Mouse (Mus musculus) common myeloid progenitor, adult 5-6 weeks (primary cell): ENCODE measurements around the gene Il1r1. TPM values are rescaled to one million over a fixed set of nuclear protein-coding genes. Genes with fewer than 3 reads are reported as not detected.
A peak's percentile ranks its signal among the peaks of the same experiment; 100 is the strongest.

Experiments used
- ATAC-seq: replicated peaks from 2 replicates; pipeline ENCODE4 v1.8.0; 2016; ENCODE audit warnings: low read depth, mild to moderate bottlenecking, moderate TSS enrichment, inconsistent platforms; ENCODE audit not compliant: poor library complexity, severe bottlenecking
- total RNA-seq: library from RNA; stranded (forward); fragments of 200-1000, 187-1606 nt; gene quantifications from 2 replicates; pipeline ENCODE4 v1.2.3, GENCODE M21; 2017

Gene Il1r1
- total RNA-seq, 1 experiment from 2014 or later: 14.4 TPM

GRCm38 (mm10) chr1:40266431-40267260 is 41.8 kb downstream of the Il1r1 start:
- no peak for ATAC-seq

GRCm38 (mm10) chr1:40267846-40268245 is 43.0 kb downstream of the Il1r1 start:
- no peak for ATAC-seq

DNA sequence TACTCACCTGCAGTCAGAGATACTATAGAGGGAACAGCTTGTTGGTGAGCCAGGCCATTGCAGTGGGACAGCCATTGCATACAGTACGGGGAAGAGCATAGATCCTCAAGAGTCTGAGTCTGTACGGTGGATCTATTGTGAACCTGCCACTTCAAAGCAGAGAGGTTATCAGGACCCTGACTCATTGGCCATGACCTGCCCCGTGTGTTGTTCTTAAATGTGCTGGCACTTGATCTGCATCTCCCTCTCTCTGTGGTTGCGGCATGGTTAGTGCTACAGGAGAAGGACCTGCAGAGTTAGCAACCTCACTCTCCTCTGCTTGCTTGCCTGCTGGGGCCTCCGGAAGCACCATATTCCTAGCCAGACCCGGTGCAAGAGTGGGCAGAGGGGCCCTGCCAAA is 43.7 kb downstream of the Il1r1 start:
- ATAC-seq: no peak

GRCm38 (mm10) chr1:40270415-40270814 is 45.5 kb downstream of the Il1r1 start:
- ATAC-seq: no peak; the same call in 1 of the 2 replicates

- ATAC-seq: peak; percentile 68
Observed at GRCm38 (mm10) chr1:40271052-40271451, 46.2 kb downstream of the Il1r1 start.

- peak; percentile 21; the same call in 1 of the 2 replicates for ATAC-seq
Observed at GRCm38 (mm10) chr1:40271486-40272055, 46.7 kb downstream of the Il1r1 start.

DNA sequence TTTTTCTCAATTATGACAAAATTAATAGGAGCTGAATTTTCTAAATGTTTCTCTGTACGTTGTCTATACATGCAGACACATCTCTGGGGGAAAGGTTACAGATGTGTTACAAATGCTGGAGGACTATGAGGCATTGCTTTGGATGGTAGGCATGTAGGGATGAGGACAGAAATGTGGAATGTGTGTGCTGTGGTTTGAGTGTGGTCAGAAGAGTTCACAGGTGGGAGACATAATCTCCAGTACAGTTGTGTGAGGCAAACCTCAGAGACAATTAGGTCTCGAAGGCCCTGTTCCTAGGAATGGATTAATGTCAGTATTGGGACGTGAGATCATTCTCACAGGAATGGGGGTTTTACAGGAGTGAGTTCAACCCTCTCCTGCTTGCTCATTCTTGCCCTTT is 47.3 kb downstream of the Il1r1 start:
- ATAC-seq: no peak

DNA sequence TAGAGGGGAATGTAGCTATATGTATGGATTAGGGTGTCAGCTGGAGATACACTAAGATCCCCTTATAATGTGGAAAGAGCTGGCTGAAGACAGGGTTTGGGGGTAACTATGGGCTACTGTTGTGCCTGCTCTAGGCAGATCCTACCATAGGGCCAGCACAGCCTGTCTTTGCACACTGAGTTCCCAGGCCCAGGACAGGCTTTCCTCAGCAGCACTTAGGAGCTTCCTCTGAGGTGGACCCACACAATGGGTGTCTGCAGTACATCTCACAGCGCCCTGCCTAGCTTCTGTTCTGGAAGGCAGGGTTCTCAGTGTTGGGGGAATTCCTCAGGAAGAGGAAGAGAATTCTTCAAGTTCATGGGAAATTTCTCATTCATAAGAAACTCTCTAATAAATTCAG is 48.6 kb downstream of the Il1r1 start:
- no peak for ATAC-seq

GRCm38 (mm10) chr1:40275285-40276013 is 50.6 kb downstream of the Il1r1 start:
- ATAC-seq: no peak

GRCm38 (mm10) chr1:40277944-40278343 is 53.1 kb downstream of the Il1r1 start:
- no peak for ATAC-seq

DNA sequence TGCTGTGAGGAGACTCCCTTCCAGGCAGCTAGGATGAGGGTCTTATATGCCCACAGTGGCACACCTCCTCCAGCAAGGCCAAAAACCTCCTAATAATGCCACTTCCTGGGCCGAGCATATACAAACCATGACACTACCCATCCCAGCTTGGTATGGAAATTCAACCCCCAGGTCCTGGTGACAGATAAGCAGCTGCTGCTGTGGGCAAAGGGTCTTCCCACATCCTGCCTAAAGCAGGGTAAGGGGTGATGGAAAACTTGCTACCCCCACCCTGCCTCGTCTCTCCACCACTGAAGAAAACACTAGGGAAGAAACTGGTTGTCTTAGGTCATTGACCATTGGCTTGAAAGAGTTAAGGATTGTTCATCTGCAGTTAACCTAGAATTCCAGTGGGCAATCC is 53.8 kb downstream of the Il1r1 start:
- ATAC-seq: no peak

DNA sequence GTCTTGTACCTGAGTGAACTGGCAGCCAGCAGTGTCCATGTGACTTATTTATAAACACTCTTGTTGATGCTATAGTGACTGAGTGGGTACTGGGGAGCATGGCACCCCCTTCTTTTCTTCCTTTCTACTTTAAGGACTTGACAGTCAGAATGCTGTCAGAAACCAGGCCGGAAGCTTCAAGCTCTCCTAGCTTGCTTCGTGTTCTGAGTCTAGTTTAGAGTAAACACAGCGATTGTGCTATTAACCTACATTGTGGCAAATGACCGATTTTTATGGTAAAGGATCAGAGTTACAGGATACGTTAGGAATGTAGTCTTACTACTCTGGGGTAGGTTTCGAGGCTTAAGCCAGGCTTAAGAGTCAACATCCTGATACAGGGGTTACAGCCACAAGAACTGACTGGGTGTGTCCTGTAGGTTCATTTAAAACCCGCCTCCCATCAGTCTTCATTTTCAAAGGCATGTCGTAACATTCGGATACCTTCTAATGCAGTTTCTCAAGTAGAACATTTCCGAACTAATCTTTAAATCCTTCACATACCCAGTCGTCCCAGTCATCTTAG is 54.4 kb downstream of the Il1r1 start:
- ATAC-seq: no peak

DNA sequence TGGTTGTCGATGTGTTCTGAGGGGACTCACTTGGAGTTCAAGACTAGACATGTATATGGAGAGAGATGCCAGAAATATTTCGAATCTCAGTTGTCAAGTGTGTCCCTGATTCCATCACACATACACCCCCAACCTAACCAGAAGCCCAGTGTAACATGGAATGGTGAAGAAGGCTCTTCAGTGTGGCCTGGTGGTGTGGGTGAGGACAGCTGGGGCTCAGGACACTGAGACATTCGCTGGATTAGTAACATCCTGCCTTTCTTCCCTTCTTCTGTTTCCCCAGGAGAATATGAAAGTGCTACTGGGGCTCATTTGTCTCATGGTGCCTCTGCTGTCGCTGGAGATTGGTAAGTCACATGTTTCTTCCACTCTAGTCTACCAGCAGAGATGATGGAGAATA is 57.1 kb downstream of the Il1r1 start:
- ATAC-seq: no peak

GRCm38 (mm10) chr1:40282394-40282793 is 57.5 kb downstream of the Il1r1 start:
- ATAC-seq: no peak

GRCm38 (mm10) chr1:40283995-40284394 is 59.1 kb downstream of the Il1r1 start:
- 0 out of 2 replicates have a peak, but pooled peaks have one; percentile 29 for ATAC-seq

GRCm38 (mm10) chr1:40290489-40291255 is 65.8 kb downstream of the Il1r1 start:
- peak; percentile 52 for ATAC-seq

DNA sequence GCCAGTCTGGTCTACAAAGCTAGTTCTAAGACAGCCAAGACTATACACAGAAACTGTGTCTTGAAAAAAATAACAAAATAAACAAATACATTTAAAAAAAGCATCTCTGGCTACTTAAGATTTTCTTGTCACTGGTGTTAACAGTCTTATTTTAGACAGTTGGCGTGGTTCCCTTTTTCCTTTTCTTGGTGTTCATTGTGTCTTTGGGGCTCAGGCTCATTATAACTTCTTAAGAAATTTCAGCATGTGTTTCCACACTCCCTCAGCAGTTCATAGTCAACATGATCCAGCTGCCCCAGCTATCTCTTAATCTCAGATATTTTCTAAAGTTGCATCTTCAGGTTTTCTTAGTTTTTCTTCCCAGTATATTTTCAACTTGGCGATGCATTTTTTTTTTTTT is 67.4 kb downstream of the Il1r1 start:
- no peak for ATAC-seq

- ATAC-seq: no peak
Observed at GRCm38 (mm10) chr1:40293891-40294290, 69.0 kb downstream of the Il1r1 start.

GRCm38 (mm10) chr1:40294824-40295223 is 69.9 kb downstream of the Il1r1 start:
- ATAC-seq: peak; percentile 79

GRCm38 (mm10) chr1:40298053-40298452 is 73.2 kb downstream of the Il1r1 start:
- no peak for ATAC-seq
